Mouse (Mus musculus) heart, postnatal 36 days (tissue): Measurements from ENCODE around the gene Gm20388. TPM values are rescaled to one million over a fixed set of nuclear protein-coding genes. Genes with fewer than 3 reads are reported as not detected.

ENCODE experiments used
- DNase-seq, 2 experiments: peaks; one replicate each; pipeline ENCODE4 v3.0.0; 2021 to 2022
- intact Hi-C: fragments of 180-260 bp; cut with DNase I; formaldehyde crosslinking; loops from one replicate; pipeline ENCODE4 v1.15.1; 2025
- total RNA-seq, 2 experiments: library from RNA; stranded (reverse); gene quantifications; 2 replicates each; pipeline ENCODE4 v1.2.3; 2021

Gene Gm20388
- total RNA-seq, 2 experiments from 2014 or later, result 3.5 to 4.9 TPM

DNA sequence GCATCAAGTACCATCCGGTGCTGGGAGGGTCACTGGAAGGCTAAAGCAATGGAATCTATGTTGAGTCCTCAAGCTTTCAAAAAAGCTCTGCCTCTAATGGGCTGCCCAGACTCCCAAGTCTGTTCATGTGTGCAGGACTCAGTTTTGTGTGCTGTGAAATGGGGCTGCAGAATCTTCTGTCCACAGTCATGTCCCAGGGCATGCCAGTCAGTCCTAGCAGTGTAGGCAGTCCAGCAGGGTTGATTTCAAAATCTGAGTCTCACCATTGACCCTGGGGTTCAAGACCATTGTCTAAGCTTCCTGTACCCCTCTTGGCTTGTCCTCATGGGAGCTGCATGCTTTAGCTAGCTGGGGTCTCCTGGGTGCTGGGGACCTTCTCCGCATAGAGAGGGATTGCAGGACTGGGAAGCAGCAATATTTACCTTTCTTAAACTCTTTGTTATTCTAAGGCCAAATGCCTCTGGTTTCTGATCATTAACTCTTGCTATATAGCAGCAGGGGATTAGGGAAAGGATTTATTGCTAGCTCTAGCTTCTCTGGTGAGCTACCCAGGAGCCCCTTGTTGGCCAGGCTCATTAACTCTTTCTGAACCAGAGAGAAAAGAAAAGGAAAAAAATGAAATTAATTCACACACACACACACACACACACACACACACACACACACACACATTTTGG lies 94.2 kb downstream of the Gm20388 start:
- no peak for DNase-seq
- intact Hi-C loops, result loop anchor here (2.0 kb wide), 1 partner anchor 32 kb away; no protein-coding TSS in a partner anchor

DNA sequence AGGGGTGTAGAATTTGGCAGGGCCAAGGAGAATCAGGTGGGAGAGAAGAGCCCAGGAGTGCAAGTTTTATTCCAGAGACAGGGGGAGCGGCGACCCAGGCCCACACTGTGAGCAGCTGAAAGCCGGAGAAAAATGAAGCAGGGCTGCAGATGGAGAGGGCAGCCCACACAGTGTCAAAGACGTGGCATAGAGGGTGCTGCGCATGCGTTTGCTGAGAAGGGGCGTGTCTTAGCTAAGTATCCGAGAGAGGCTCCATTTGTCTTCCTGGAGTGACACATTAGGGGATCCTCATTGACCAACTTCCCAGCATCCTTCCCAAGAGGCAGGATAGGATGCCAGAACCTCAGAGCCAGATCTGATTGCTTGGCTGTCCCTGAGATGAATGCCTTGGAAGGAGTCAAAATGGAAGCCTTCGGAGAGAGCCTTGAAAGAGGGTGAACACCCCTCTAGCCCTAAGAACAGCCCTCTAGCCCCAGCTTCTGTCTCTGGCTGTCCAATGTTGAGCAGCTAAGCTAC lies 96.1 kb downstream of the Gm20388 start:
- DNase-seq, result no peak
- intact Hi-C loops, result no loop called here

DNA sequence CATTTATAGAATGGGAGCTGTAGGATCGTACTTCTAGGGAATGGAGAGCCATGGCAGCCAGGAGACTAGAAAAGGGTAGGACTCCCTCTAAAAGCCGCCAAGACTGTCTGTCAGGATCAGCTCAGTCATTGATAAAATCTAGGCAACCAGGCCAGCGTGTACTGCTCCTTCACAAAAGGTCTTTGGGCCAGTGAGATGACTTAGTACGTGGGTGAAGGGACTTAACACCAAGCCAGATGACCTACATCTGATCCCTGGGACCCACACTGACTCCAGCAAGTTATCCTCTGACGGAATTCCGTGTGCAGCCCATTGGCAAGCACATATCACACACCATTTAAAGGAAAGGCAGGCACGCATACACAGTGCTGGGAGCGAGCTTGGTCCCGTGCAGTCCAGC lies 96.5 kb downstream of the Gm20388 start:
- intact Hi-C loops, result no loop called here

DNA sequence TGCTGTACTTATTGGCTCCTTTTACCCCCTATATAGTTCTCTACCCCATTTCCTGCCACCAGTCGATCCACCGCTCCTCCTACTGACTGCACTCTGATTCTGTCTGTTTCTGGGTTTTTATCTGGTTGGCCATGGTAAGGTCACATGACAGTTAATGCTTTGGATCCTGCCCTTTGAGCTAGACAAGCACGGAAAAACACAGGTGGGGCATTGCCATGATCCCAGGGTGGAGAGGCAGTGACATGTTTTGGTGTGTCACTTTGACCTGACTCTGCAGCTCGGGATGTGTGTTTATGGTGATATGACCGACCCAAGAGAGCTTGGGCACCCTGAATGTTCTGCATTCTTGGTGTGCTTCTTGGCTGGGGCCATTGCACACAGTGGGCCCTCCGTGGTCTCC lies 98.6 kb downstream of the Gm20388 start:
- DNase-seq, result no peak
- intact Hi-C loops, result no loop called here

More for the DNA sequence above, 96.5 kb downstream of the Gm20388 start:
- DNase-seq, result no peak

DNA sequence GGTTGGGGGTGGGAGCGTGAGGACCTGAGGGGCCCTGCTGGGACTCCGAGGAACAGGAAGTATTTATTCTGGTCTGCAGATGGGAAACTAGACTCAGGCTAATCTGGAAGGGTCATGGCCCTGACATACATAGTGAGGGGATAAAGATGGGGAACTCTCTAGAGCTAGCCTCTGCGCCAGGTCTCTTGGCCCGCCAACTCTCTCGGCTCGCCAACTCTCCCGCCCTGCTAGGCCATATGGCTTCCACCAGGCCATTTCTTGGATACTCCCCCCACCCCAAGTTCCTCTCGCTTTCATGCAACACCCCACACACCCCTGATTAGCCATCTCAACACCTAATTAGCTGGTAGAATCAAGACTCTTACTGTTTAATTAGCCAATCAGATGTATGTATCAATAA lies 101.8 kb downstream of the Gm20388 start:
- intact Hi-C loops, result no loop called here
- no peak for DNase-seq

DNA sequence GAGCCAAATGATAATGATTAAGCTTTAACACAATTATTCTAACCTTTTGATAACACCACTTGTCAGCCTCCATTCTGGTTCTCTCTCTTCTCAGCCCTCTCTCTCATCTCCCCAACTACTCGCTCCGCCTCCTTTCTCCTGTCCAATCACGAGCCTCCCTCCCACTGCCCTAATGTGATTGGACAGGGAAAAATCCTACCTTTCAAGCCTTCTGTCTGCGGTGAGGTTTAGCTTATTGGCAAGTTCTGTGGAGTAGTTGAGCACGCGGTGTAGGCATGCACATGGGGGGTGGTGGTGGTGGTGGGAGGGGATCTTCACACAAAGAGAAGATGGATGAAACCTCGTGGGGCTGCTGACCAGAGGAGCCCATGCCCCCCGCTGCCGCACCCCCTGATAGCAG lies 102.3 kb downstream of the Gm20388 start:
- DNase-seq, result no peak
- intact Hi-C loops, result no loop called here

DNA sequence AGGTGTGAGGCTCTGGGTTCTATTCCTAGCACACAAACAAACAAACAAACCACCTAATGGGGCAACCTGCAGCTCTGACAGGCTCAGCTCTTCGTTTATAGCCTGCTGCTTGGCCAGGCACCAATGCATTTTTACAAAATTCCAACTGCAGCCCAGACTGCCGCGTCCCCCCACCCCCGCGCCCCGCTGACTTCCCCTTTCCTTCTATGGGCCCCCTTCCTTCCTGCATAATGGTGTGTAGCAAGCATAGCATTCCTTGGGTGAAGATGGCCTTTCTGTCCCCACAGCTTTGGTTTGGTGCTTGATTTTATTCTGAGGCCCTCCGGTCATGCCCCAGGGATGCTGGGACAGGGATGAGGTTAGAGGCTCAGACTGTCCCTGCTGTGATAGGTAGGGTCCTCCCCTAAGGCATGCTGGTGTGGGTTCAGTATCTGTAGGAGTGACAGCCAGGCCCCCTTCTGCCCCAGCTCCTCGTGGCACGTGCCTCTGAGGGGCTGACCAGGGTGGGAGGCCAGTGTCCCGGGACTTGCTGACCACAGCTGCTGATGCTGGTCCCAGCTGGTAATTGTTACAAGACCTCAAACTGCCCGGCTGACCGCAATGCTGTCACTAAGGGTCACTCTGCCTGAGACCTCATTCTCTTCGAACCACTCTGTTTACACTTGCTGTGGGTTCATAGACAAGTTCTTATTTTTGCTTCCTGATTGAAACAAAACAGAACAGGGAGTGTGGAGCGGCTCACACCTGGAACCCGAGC lies 103.8 kb downstream of the Gm20388 start:
- intact Hi-C loops, result no loop called here
- no peak for DNase-seq

DNA sequence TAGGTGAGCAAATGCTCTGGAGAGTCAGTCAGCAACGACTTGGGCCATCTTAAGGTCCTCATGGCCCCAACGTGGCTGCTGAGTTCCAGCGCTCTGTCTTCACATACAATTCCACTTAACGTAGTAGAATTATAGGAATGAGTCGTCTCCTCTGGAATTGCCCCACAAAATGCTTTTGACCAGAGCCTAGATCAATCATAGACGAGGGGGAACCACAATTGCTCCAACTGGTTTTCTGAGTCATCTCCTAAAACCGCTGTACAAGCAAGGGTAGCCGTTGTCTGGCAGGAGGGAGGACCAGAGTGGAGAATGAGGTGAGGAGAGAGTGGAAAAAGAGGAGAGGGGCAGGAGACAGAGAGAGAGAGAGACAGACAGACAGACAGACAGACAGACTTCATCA lies 105.3 kb downstream of the Gm20388 start:
- no peak for DNase-seq
- intact Hi-C loops, result no loop called here

DNA sequence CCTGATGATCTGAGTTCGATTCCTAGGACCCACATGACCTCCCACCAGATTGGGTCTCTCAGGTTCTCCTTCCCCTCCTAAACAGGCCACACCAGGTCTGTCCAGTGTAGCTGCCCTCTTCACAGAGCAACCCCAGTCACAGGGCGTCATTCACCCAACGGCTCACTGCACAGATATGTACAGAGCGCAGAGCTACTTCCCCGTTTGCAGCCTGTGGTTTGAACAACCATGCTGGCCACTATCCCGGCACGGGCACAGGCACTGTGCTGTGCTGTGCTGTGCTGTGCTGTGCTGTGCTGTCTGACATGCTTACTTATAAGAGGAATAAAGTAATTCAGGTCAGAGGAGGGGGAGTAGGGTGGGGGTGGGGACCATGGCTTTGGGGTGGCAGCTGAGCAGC lies 105.8 kb downstream of the Gm20388 start:
- intact Hi-C loops, result no loop called here

DNA sequence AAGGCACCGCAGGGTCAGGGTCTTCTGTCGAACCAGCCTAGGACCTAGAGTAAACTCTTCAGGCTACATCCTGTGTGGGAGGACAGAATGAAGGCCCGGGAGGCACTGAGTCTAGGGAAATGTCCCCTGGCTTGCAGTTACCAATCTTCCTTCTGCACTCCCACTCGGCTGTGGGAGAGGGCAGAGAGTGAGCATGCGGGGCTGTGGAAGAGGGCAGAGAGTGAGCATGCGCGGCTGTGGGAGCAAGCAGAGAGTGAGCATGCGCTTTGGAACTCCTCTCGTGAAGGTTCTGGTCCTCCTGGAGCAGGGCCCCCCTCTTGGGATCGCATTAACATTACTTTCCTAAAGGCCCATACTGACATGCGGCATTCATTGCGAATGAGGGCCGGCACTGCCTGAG lies 106.7 kb downstream of the Gm20388 start:
- no peak for DNase-seq
- intact Hi-C loops, result no loop called here

More for the DNA sequence above, 105.8 kb downstream of the Gm20388 start:
- DNase-seq, result no peak

DNA sequence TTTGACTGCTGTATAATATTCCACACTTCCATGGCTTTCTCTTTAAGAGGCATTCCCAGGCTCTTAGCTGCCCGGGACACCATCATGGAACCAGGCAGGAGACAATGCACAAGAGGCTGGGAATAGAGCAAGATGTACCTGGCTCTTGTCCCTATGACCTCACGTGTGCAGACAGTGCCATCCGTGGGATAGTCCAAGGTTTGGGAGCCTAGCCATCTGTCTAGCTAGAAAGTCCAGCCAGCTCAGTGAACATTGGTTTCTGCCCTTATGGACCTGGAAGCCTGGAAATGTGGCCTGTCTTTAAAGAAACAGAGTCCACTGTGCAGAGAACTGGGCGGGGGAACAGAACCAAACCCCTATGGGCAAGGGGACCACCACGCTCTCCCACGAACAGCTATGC lies 107.1 kb downstream of the Gm20388 start:
- no peak for DNase-seq
- intact Hi-C loops, result no loop called here

DNA sequence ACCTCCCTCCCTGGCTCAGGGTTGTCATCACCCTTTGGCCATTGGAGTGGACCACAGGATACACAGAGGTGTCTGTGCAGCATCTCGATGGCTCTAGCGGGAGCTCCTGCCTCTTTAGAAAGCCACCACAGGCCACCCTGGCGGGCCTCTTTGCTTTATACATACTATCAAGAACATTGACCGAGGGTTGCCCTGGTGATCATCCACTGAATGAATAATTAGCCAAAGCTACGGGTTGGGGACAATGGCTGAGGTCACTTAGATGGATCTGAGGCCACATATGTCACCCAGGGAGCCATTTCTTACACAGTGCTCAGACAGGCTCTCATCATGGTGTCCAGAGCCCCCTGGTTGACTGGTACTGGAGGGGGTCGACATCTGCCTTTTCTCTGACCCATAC lies 107.7 kb downstream of the Gm20388 start:
- intact Hi-C loops, result no loop called here
- DNase-seq, result no peak

DNA sequence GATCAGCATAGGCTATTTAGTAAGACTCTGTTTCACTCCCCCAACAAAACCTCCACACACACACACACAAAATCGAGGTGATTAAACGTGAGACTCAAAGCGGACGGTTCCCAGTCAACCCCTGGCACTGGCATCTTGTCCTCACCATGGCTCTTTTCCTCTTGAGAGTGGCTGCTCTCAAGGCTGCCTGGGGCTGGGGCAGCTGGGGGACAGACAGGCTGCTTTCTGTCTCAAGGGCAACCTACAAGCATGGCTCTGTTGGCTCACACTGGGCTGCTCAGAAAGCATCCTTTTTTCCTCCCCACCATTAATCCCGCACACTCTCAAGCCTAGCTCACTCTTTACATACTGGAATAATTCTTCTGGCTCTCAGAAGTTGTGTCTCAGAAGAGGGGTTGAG lies 108.7 kb downstream of the Gm20388 start:
- intact Hi-C loops, result no loop called here
- no peak for DNase-seq

DNA sequence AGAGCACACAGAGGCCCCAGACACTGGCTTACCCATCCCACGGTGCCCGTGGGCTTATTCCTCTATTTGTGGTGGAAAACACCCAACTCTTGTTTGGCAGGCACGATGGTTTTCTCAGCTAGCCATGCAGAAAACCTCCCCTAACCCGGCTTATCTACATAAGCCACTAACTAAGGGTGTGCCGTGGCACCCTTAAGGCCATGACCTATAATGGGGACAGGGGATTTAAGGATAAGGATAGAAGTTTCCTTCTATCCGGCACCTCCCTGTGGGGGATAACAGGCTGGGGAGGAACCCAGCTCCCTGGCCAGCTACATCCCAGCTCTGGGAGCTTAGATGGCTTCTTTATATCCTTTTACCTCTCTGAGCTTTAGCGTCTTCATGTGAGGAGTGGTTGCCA lies 109.7 kb downstream of the Gm20388 start:
- intact Hi-C loops, result no loop called here
- DNase-seq, result no peak

DNA sequence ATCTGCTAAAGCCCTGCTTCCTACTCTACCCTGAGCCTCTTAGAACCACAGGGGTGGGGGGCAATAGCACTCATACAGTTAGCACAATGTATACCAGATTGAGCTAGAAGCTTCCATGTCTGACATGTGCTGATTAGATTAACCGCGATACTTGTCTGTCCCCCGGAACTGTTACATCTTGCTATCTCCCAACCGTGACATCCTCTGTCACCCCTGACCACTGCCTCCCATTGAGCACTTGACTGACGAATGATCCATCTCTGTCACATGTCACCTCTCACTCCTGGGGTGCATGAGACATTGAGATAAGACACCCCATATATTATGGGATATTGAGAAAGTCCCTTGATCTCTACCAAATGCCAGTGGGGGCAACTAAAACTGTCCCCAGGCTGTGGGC lies 115.6 kb downstream of the Gm20388 start:
- intact Hi-C loops, result no loop called here
- DNase-seq, result no peak

DNA sequence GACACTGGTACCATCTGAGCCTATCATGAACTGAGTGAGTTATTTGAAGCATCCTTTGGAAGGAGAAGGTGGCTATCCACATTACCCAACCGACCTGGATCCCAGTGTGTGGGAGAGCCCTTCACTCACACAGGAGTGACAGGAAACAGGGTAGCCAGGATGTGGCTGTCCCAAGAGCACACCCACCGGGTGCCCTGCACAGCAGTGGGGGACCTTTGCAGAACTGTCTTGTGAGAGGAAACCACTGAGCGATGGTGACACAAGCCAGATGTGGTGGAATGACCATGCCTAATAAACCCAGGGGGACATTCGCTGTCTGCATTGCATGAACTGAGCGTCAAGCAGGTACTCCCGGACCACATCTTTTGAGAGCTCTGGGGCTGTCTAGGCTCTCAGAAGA lies 116.3 kb downstream of the Gm20388 start:
- no peak for DNase-seq
- intact Hi-C loops, result no loop called here

DNA sequence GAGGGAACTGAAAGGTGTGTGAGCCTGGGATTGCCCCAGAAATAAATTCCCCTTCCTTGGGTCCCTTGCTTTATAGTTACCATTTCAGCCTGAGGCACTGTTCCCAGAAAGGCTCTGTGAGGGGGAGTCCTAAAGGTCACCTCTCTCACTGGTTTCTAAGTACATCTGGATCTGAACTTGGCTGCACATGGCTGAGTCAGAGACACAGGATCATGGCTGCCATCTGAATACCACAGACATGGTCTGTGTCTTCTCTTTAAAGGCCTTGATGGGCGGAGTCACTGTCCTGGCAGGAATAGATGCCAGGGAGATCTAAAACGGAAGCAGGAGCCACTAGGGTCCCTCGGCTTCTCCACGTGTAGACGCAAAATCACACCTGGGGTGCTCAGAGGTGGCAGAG lies 119.8 kb downstream of the Gm20388 start:
- no peak for DNase-seq
- intact Hi-C loops, result no loop called here

DNA sequence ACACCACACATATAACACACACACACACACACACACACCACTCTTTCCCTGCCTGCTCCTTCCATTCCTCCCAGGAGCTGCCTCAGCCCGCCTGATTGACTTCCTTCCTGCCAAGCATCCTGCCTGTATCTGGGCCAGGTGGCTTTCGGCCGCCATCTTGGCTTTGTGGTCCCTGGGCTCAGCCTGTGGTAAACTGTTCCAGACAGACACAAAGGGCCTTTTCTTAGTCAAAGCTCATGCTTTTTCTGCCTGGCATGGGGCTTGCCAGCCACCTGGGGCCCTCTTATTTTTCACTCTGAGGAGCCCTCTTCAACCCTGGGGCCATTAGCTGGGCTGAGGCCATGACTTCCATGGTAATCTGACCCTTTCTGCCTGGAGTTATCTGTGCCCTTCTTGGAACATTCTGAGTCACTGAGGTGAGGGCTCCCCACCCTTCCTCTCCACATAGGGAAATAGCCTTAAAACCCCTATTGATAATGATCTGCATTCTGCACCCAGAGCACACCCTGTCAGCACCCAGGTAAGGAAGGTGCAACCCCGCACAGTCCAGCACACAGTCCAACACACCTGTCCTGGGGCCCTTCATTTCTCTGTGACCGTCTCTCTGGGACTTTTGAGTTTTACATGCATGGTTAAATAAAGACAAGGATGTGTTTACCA lies 122.0 kb downstream of the Gm20388 start:
- intact Hi-C loops, result no loop called here
- no peak for DNase-seq

DNA sequence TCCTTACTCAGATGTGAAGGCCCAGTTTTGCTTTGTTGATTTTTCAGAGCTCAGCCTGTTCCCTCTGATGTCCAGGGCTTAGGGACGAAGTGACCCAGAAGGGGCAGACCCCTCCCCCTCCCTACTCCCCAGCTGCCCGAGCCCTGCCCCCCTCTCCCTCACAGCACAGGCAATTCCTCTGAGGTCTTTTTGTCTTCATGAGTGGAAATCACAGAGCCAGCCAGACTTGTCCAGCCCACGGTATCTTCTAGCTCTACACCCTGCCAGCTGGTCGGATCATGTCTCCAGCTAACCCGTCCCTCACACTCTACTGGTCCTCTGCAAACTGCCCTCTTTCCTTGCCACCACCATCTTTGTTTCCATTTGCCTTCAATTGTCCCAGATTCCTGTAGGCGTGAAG lies 123.8 kb downstream of the Gm20388 start:
- no peak for DNase-seq
- intact Hi-C loops, result no loop called here

DNA sequence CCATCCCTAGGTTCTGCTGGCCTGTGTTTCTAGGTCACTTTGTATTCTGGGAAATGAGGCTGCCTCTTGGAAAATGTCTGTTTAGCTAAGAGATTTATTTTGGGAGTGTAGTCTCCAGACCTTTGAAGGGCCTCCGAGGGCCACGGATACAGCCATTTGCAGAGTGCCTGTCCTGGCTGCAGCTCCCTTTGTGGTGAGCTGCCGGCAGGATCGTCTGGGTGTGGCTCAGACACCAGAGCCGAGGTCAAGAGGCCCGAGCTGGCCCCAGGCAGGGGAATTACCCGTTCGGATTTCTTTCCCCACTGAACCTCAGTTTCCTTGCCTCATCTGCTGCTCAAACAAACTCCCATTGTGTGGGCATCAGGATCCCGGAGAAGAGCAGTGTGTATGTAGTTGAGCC lies 125.5 kb downstream of the Gm20388 start:
- DNase-seq, result no peak
- intact Hi-C loops, result loop anchor here (2.0 kb wide), 1 partner anchor 31 kb away; no protein-coding TSS in a partner anchor

DNA sequence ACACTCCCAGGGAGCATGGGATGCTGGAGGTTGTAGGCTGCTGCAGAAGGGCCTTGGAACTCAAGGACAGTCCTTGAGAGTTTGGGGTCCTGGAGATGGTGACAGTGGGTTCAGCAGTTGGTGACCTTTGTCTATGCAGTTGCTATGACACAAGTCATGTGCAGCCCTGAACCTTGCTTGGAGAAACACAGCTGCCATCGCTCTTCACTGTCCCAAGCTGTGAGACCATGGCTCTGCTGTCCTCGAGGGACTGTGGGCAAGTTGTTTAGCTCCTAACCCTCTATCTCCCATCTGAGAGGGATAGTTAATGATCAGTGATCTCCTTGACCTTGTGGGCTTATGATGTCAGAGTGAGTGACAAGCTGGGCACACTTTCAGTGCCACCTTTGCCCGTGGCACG lies 125.9 kb downstream of the Gm20388 start:
- intact Hi-C loops, result loop anchor here (2.0 kb wide), 1 partner anchor 32 kb away; no protein-coding TSS in a partner anchor

More for the DNA sequence above, 125.9 kb downstream of the Gm20388 start:
- no peak for DNase-seq
